Mouse (Mus musculus) ES-E14 (cell line): ENCODE data around the gene Wnt9a.

Source experiments
- CHD2 ChIP-seq: IDR thresholded peaks from 2 replicates; pipeline ENCODE4 v1.6.1; 2014; ENCODE audit warnings: mild to moderate bottlenecking, low read depth, low read length, inconsistent platforms
- HCFC1 ChIP-seq: IDR thresholded peaks from 2 replicates; pipeline ENCODE4 v1.6.1; 2012; ENCODE audit warnings: low read length, inconsistent platforms, borderline replicate concordance; ENCODE audit not compliant: insufficient read depth
- MAFK ChIP-seq: IDR thresholded peaks from 2 replicates; pipeline ENCODE4 v1.6.1; 2014; ENCODE audit warnings: mild to moderate bottlenecking, low read depth, low read length, inconsistent platforms; ENCODE audit not compliant: insufficient read depth
- ZC3H11A ChIP-seq: IDR thresholded peaks from 2 replicates; pipeline ENCODE4 v1.6.1; 2012; ENCODE audit warnings: low read depth, mild to moderate bottlenecking, inconsistent platforms, low read length, borderline replicate concordance
- ZNF384 ChIP-seq: IDR thresholded peaks from 2 replicates; pipeline ENCODE4 v1.6.1; 2012; ENCODE audit warnings: low read depth, low read length, inconsistent platforms

GRCm38 (mm10) chr11:59327625-59328024, 20.9 kb downstream of the Wnt9a start:
- no peak for TF ChIP-seq ZNF384
- TF ChIP-seq ZC3H11A = no peak
- TF ChIP-seq MAFK = no peak
- TF ChIP-seq CHD2 = no peak
- no peak for TF ChIP-seq HCFC1
